Mouse (Mus musculus) hindbrain, embryonic 10.5 days (tissue): ENCODE data around the gene Prrt4. TPM values are rescaled to one million over a fixed set of nuclear protein-coding genes. Genes with fewer than 3 reads are reported as not detected.

Experiments
- DNase-seq: peaks from one replicate; pipeline ENCODE4 v3.0.0-alpha.2; 2017; ENCODE audit warnings: low spot score
- H3K27ac ChIP-seq: fragments of 300-500 bp; sonication (generic); 2 replicates; pipeline ENCODE4 v1.5.1; 2016; ENCODE audit warnings: mild to moderate bottlenecking, moderate library complexity
- H3K27me3 ChIP-seq: fragments of 300-500 bp; sonication (generic); 2 replicates; pipeline ENCODE4 v1.6.1; 2016; ENCODE audit warnings: mild to moderate bottlenecking; ENCODE audit not compliant: poor library complexity, insufficient read depth, severe bottlenecking
- H3K36me3 ChIP-seq: fragments of 300-500 bp; sonication (generic); 2 replicates; pipeline ENCODE4 v1.6.1; 2016; ENCODE audit warnings: mild to moderate bottlenecking, moderate library complexity
- H3K4me1 ChIP-seq: fragments of 300-500 bp; sonication (generic); replicated peaks from 2 replicates; pipeline ENCODE4 v1.6.1; 2016; ENCODE audit warnings: mild to moderate bottlenecking
- H3K4me3 ChIP-seq: fragments of 300-500 bp; sonication (generic); 2 replicates; pipeline ENCODE4 v1.5.1; 2016; ENCODE audit warnings: mild to moderate bottlenecking, moderate library complexity
- H3K9me3 ChIP-seq: fragments of 300-500 bp; sonication (generic); 2 replicates; pipeline ENCODE4 v1.6.1; 2016; ENCODE audit warnings: mild to moderate bottlenecking, moderate library complexity
- WGBS: fragments of 180-500 bp; shearing (Covaris S2); methylation state at CpG from one replicate; pipeline ENCODE4 v1.1.7; 2016; 5-methylcytosine and 5-hydroxymethylcytosine counted together
- polyA plus RNA-seq: library from polyadenylated mRNA; unstranded; fragments of >200 nt; fragmentation: Nextera tagmentation; extraction: Ambion mirVana; gene quantifications from 2 replicates; pipeline ENCODE4 v1.2.1, GENCODE M21; 2016

Prrt4 gene
- polyA plus RNA-seq, 1 experiment from 2014 or later = 1.6 TPM

DNA sequence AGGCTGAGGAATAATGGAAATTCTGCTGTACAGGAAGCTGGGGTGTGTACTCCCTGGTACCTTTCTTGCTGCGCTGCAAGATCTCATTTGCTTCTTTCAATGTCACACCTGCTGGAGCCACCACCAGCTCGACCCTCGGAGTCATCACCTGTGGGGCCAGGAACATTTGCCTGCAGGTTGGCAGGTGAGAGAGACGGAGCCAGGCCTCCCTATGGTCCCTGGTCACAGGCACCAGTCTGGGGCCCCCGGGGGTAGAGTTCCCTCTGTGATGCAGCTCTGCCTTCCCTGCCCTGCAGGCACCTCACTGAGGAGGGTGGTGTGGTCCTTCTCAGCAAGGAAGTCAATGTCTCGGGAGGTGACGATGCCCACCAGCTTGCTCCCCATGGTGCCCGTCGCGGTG, 26.6 kb upstream of the Prrt4 start:
- H3K36me3 ChIP-seq = peaks cover 43% of the 10 kb centered on the region
- H3K27ac ChIP-seq = no peak overlapping the region
- H3K9me3 ChIP-seq = no peaks in the 10 kb centered on the region

DNA sequence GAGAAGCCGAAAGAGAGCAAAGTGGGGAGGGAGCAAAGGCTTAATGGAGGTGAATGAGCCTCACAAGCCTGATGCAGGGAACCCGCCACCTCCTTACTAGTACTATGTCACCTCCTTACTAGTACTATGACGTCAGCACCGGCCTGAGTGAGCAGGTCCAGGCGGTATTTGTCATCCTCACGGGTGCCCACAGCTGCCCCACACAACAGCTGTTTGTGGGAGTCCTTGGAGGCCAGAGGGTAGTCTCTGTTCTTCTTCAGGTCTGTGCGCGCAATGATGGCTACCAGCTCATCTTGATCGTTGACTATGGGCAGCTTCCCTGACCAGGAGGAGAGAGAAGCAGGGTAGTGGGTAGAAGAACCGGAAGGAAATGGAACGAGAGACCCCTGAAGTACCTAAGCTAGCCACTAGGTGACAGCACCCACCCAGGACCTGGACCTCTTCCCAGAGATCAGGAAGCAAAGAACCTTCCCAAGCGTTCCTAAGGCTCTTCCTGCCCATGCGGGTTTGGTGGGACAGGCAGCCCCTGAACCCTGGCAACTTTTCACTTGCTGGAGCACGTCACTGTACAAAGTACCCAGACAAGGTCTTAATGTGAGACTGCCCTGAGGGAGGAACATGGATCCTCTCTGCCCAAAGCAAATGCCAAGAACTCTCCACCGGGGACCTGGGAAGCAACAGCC, 25.7 kb upstream of the Prrt4 start:
- peaks cover 4% of the 10 kb centered on the region; the same call in 1 of the 2 replicates for H3K4me1 ChIP-seq
- peaks cover 8% of the 10 kb centered on the region for H3K27me3 ChIP-seq
- DNase-seq = peak; percentile 66
- no peak overlapping the region for H3K4me3 ChIP-seq
- H3K27ac ChIP-seq = no peak overlapping the region
- no peaks in the 10 kb centered on the region for H3K9me3 ChIP-seq
- peaks cover 48% of the 10 kb centered on the region for H3K36me3 ChIP-seq
- 63% methylated on average over 15 of the region's 15 CpGs for WGBS

More for the DNA sequence above, 26.6 kb upstream of the Prrt4 start:
- H3K4me1 ChIP-seq = peaks cover 5% of the 10 kb centered on the region
- H3K4me3 ChIP-seq = no peak overlapping the region
- H3K27me3 ChIP-seq = peaks cover under 1% of the 10 kb centered on the region; the same call in 1 of the 2 replicates
- WGBS = 94% methylated on average over 10 of the region's 10 CpGs
- DNase-seq = no peak

DNA sequence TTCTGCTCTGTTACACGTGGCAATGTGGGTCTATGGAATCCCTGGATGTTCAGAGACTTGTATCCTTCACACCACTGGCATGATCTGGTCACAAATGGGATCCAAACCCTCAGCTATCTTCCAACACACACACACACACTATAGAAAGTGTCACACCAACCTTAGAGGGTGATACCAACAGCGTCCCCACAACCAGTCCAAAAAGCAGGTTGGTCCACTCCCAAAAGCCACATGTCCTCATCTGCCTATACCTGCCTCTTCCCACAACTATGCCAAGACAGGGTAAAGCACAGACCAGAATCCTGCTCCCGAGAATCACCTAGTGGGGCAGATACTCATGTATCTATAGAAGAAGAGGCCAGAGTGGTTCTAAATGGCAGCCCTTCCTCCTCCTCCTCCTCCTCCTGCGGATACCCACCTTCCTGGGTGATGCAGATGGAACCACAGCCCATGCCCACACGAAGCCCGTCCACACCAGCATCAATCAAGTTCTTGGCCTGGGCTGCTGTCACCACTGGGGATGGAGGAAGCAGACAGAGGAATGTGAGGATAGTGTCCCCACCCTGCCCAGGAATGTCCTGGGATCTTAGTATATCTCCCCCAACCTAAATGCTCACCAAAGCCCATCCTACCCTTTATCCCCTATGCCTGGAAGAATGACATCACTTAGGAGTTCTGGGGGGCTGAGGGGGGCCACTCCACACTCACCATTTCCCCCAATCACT, 24.6 kb upstream of the Prrt4 start:
- Histone ChIP-seq H3K4me1 (peaks cover 11% of the 10 kb centered on the region), H3K4me3 (no peak overlapping the region), H3K36me3 (peaks cover 48% of the 10 kb centered on the region), H3K9me3 (no peaks in the 10 kb centered on the region), H3K27ac (no peak overlapping the region), H3K27me3 (peaks cover 18% of the 10 kb centered on the region)
- WGBS = 89% methylated on average over 6 of the region's 6 CpGs
- no peak for DNase-seq

DNA sequence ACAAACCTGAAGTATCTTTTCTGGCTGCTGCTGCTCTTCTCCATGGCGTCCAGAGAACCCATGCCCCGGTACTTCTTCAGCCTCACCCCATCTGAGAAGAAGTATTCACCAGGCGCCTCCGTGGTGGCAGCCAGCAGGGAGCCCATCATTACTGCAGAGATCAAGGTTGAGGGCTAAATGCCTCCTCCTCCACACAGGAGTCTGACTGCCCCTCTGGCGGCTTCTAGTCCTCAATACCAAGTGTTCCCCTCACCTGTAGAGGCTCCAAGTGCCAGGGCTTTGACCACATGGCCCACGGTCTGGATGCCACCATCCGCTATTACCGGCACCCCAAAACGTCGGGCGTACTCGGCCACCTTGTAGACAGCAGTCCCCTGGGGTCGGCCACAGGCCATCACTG, 23.7 kb upstream of the Prrt4 start:
- H3K4me1 ChIP-seq = peaks cover 20% of the 10 kb centered on the region
- H3K27me3 ChIP-seq = peaks cover 24% of the 10 kb centered on the region
- H3K9me3 ChIP-seq = no peaks in the 10 kb centered on the region
- H3K27ac ChIP-seq = no peak overlapping the region
- H3K4me3 ChIP-seq = no peak overlapping the region
- 91% methylated on average over 13 of the region's 13 CpGs for WGBS
- peaks cover 48% of the 10 kb centered on the region for H3K36me3 ChIP-seq
- DNase-seq = no peak

DNA sequence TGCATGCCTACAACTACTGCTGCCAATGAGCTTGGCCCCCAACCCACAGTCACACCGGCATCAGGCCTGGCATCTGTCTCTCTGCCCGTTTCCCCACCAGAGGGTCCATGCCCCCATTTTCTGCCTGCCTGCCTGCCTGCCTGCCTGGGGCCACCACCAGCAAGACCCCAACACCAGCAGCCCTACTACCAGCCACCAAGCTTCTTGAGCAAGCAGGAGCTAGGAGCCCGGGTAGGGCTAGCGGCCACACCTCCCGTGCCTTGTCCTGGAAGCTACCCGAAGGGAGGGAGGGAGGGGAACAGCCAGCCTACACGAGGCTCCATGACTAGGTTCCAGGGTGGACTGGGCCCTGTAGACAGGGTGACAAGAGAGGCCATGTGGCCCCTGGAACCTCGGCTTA, 22.6 kb upstream of the Prrt4 start:
- no peaks in the 10 kb centered on the region for H3K9me3 ChIP-seq
- no peak overlapping the region for H3K4me3 ChIP-seq
- no peak overlapping the region for H3K27ac ChIP-seq
- H3K36me3 ChIP-seq = peaks cover 48% of the 10 kb centered on the region
- H3K27me3 ChIP-seq = peaks cover 35% of the 10 kb centered on the region
- no peak for DNase-seq
- WGBS = 83% methylated on average over 8 of the region's 8 CpGs
- H3K4me1 ChIP-seq = peaks cover 23% of the 10 kb centered on the region

DNA sequence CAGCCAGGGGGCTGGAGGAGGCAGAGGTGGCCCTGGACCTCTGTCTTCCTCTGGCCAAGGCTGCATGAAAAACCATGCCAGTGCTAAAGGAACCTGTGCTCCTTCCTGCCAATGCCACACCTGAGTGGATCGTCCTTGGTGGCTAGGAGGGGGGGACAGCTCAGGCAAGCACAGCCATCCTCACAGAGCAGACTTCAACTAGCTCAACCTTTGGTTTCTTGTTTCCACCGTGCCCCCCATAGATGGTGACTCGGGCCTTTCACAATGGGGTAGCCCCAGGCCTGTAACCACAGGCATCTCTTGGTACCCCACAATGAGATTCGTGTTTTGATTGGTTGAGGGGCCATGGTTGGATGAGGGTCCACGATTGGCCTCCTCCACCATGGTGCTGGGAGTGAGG, 22.0 kb upstream of the Prrt4 start:
- H3K4me3 ChIP-seq = no peak overlapping the region

DNA sequence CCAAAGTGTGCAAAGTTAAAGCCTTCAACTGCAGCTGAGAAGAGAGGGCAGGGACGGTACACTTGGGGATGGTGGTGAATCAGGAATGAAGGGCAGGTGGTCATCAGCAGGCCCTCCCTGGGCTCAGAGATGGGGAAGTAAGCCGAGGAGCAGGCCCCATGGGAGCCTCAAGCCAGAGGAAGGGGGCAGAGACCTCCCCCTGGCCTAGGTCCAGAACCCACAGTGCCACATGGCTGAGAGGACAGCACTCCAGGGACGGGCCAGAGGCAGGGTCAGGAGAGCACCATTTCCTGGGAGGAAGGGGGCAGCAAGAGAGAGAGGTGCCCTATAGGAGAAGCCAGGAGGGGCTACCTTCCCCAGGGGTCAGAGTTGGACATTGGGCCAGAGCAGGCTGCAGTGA, 21.1 kb upstream of the Prrt4 start:
- peaks cover 48% of the 10 kb centered on the region for H3K27me3 ChIP-seq

More for the DNA sequence above, 22.0 kb upstream of the Prrt4 start:
- H3K4me1 ChIP-seq = peaks cover 24% of the 10 kb centered on the region
- H3K9me3 ChIP-seq = no peaks in the 10 kb centered on the region
- 90% methylated on average over 5 of the region's 5 CpGs for WGBS
- no peak for DNase-seq
- peaks cover 41% of the 10 kb centered on the region for H3K27me3 ChIP-seq
- peaks cover 42% of the 10 kb centered on the region for H3K36me3 ChIP-seq
- H3K27ac ChIP-seq = no peak overlapping the region

DNA sequence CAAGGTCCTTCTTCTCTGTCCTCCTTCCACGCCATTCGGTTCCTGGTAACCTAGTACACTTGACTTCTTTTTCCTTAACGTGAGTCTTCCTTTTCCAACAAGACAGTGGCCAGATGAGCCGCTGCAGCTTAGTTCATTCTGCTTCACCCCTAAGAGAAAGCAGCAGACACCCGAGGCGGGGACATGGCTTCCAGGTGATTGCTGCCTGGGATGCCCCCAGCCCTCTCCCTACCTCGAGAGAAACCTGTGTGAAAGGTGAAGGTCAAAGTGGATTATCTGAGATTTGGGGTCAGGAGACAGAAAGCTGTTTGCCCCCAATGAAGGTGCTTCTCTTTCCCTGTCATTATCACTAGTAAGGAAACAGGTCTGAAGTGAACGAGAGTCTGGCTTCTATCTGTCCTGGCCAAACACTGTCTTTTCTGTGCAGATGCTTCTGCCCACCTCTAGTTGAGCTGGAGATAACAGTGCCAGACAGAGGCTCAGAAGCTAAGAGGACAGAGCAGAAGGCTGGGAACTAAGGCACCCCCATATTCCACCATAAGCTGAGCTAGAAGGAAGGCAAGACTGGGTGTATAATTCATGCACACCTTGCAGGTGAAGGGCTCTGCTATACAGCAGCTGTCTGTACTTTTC, 20.0 kb upstream of the Prrt4 start:
- Histone ChIP-seq H3K27me3 (peaks cover 48% of the 10 kb centered on the region), H3K27ac (peak overlapping the region; percentile 73), H3K4me1 (peaks cover 31% of the 10 kb centered on the region), H3K36me3 (peaks cover 31% of the 10 kb centered on the region), H3K9me3 (no peaks in the 10 kb centered on the region), H3K4me3 (peak overlapping the region; percentile 50)
- no peak for DNase-seq
- 43% methylated on average over 8 of the region's 8 CpGs for WGBS

More for the DNA sequence above, 21.1 kb upstream of the Prrt4 start:
- WGBS = 72% methylated on average over 3 of the region's 3 CpGs
- H3K27ac ChIP-seq = no peak overlapping the region
- DNase-seq = no peak
- H3K4me3 ChIP-seq = no peak overlapping the region
- peaks cover 37% of the 10 kb centered on the region for H3K36me3 ChIP-seq
- no peaks in the 10 kb centered on the region for H3K9me3 ChIP-seq
- H3K4me1 ChIP-seq = peaks cover 31% of the 10 kb centered on the region

DNA sequence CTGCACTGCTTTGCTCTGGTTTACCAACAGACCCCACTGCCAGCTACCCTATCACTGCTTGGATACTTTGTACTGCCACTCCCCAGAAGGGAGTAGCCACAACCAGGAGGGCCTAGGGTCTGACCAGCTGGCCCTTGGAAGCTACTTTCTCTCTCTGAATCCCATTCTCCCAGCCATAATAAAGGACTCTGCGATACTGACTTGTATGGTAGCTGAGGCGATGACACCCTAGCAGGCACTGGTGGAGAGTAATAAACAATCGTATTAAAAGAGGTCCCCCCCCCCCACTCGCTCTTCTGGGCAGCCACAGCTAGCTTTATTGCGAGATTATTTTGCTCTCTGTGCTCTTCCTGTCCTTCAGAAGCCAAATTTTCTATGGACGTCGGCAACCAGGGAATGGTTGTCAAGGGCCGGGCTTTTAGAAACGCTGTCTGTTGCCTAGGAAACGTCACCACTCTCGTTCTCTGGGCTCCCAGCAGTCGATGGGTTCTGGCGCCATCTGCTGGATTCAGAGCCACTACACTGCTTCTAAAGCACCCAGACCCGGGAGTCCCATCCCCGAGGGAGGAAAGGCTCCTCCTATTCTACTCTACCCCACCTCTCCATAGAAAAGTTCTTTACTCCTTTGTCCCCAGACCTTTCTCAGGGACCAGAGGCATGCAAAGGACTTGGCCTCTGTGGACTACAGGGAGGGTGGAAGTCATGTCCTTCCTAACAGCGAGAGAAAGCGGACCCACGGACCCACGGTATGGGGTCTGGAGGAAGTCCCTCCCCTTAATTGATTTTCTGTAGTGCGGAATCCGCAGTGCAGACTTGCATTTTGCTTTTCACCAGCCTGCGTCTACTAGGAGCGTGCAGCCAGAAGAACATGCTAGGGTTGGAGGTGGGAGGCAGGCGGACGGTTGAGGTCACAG, 19.2 kb upstream of the Prrt4 start:
- 11% methylated on average over 25 of the region's 25 CpGs for WGBS
- Histone ChIP-seq H3K36me3 (peaks cover 23% of the 10 kb centered on the region), H3K4me1 (peaks cover 35% of the 10 kb centered on the region), H3K9me3 (no peaks in the 10 kb centered on the region), H3K27me3 (peaks cover 56% of the 10 kb centered on the region), H3K27ac (peak overlapping the region; percentile 73), H3K4me3 (peak overlapping the region; percentile 50)
- DNase-seq = peak; percentile 93

DNA sequence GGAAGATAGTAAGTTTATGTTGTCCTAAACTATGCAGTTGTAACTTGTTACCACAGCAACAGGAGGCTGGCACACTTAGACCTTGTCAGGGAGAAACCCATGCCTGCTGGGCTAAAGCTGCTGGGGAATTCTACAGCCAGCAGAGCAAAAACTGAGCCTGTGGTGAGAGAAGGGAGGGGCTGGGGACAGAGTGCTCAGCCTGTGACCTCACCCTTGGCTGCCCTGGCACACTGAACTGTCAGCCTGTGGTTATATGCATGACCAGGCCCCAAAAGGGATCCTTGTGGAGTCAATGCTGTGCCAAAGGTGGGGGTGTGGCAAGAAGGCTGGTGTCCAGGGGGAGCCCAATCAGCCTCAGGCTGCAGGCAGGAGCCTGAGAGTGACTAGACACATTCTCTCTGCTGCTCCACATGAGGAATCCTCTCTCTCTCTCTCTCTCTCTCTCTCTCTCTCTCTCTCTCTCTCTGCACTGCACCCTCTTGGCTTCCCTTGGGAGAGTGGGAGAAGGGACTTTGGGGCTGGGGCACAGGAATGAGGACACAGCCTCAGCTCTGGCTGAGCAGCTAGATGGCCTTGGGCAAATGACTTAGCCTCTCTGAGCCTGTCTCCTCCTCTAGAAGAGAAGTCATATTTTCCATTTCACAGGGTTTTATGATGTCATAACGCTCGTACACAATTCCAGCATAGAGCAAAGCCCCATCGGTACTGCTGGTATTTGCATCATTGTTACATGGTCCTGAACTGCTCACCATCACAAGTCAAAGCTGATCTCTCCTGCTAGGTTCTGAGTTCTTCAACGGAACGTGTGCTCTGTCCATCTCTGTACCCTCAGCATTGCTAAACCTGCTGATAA, 16.7 kb upstream of the Prrt4 start:
- Histone ChIP-seq H3K27ac (peak overlapping the region; percentile 56; the same call in 1 of the 2 replicates), H3K4me1 (peaks cover 37% of the 10 kb centered on the region), H3K4me3 (no peak overlapping the region)

DNA sequence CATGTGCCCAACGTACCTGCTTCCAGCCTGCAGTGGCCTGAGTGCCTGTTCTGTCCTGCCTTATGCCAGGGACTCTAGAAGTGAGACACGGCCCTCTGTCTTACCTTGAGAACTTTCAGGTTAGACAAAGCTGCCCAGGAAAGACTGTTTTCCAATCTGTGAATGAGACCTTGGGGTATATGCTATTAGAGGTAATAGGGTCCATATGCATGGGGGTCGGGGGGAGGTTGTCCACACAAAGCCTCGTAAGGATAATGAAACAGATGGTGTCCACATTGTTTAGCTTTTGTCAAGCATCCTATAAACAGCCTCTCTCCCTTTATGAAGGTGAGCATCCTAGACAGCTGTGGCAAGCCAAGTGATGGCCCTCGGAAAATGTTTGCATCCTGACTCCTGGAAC, 15.8 kb upstream of the Prrt4 start:
- WGBS = 81% methylated on average over 5 of the region's 5 CpGs
- Histone ChIP-seq H3K4me1 (peaks cover 34% of the 10 kb centered on the region), H3K4me3 (no peak overlapping the region), H3K9me3 (no peaks in the 10 kb centered on the region), H3K27ac (no peak overlapping the region), H3K36me3 (no peaks in the 10 kb centered on the region), H3K27me3 (peaks cover 60% of the 10 kb centered on the region)
- DNase-seq = peak; percentile 0

More for the DNA sequence above, 16.7 kb upstream of the Prrt4 start:
- DNase-seq = peak; percentile 19
- Histone ChIP-seq H3K36me3 (peaks cover 6% of the 10 kb centered on the region; the same call in 1 of the 2 replicates), H3K9me3 (no peaks in the 10 kb centered on the region), H3K27me3 (peaks cover 67% of the 10 kb centered on the region)
- 82% methylated on average over 5 of the region's 5 CpGs for WGBS
